Mouse (Mus musculus): ENCODE results near the gene Otud1. TPM values are rescaled to one million over a fixed set of nuclear protein-coding genes. Genes with fewer than 3 reads are reported as not detected.

The Otud1 gene
- 0.39 and 0.41 TPM in 2 replicates for polyA plus RNA-seq (2016; fragmentation: Nextera tagmentation; extraction: Ambion mirVana)

- Histone ChIP-seq H3K9me3 (replicated peaks) (no peaks in the 10 kb centered on the region), H3K27me3 (ENCODE audit: low read depth, poor library complexity, severe bottlenecking) (peaks cover 42% of the 10 kb centered on the region), H3K27ac (peak within 1 kb of the TSS; percentile 88), H3K4me3 (peak within 1 kb of the TSS; percentile 74), H3K36me3 (no peaks in the 10 kb centered on the region), H3K4me1 (peaks cover 13% of the 10 kb centered on the region; the same call in 1 of the 2 replicates)
- peak; percentile 98 for DNase-seq (ENCODE audit: low spot score)
- WGBS: under 1% methylated on average over 61 of the region's 62 CpGs
Observed at GRCm38 (mm10) chr2:19657158-19657874, at the start of gene Otud1. Gene Otud1 (plus strand): TSS chr2:19657752.

DNA sequence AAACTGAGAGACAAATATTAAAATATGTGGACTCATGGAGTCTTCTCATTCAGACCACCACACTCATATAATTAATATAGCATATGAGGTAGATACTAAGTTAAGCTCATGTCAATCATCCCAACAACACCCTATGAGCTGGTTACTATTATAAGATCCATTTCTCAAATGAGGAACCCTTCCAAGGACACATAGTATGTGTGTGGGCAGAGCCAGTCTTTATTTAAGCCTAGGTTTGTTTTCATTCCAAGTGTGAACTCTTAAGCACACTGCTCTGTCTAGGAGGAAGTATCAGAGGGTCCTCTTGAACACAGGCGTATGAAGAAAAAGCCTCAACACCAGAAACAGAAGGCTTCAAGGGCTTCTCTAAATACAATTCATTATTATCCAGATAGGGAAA, 49.7 kb upstream of the Otud1 start:
- Histone ChIP-seq H3K4me1 (no peaks in the 10 kb centered on the region), H3K36me3 (no peaks in the 10 kb centered on the region), H3K27me3 (ENCODE audit: low read depth, poor library complexity, severe bottlenecking) (no peaks in the 10 kb centered on the region), H3K27ac (no peak overlapping the region), H3K4me3 (no peak overlapping the region), H3K9me3 (replicated peaks) (no peaks in the 10 kb centered on the region)
- 93% methylated on average over 1 of the region's 1 CpGs for WGBS
- DNase-seq (ENCODE audit: low spot score): no peak

GRCm38 (mm10) chr2:19608410-19609073, 49.0 kb upstream of the Otud1 start:
- Histone ChIP-seq H3K27me3 (ENCODE audit: low read depth, poor library complexity, severe bottlenecking) (no peaks in the 10 kb centered on the region), H3K4me1 (no peaks in the 10 kb centered on the region), H3K9me3 (replicated peaks) (no peaks in the 10 kb centered on the region), H3K36me3 (no peaks in the 10 kb centered on the region), H3K4me3 (no peak overlapping the region), H3K27ac (no peak overlapping the region)
- no peak for DNase-seq (ENCODE audit: low spot score)
- WGBS: 87% methylated on average over 3 of the region's 3 CpGs

DNA sequence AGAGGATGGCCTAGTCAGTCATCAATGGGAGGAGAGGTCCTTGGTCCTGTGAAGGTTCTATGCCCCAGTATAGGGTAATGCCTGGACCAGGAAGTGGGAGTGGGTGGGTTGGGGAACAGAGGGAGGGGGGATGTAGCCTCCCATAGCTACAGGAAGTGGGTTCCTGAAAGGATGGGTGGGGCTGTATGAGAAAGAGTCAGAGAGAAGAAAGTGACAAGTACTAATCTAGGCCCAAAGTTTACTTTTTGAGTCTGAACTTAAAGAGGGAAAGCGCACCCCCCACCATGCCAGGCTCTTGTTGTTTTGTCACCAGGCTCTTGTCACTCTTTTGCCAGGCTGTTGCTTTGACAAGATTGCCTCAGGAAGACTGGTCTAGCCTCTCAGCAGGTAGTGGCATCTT, 35.5 kb upstream of the Otud1 start:
- no peaks in the 10 kb centered on the region for H3K36me3 ChIP-seq
- H3K27ac ChIP-seq: no peak overlapping the region
- 91% methylated on average over 1 of the region's 1 CpGs for WGBS
- DNase-seq (ENCODE audit: low spot score): no peak
- no peak overlapping the region for H3K4me3 ChIP-seq
- H3K27me3 ChIP-seq (ENCODE audit: low read depth, poor library complexity, severe bottlenecking): no peaks in the 10 kb centered on the region
- no peaks in the 10 kb centered on the region for H3K9me3 ChIP-seq (replicated peaks)
- H3K4me1 ChIP-seq: no peaks in the 10 kb centered on the region

DNA sequence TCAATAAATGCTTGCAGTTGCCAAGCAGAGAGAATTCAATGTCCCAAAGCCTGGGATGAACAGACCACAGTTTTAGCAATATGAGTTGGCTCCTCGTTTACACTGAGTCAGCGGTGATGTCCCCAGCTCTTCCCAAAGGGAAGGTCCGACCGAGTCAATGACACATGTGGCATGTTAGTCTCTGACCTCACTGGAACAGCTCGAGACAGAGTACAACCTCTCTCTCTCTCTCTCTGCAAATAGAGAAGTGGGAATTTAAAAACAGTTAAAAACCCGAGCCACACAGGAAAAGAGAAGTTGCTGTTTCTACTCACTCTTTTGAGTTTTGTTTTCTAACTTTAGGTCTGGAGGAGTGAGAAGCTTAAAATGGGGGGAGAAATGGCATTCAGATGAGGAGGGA, 30.5 kb upstream of the Otud1 start:
- H3K36me3 ChIP-seq: no peaks in the 10 kb centered on the region
- DNase-seq (ENCODE audit: low spot score): no peak
- 88% methylated on average over 6 of the region's 6 CpGs for WGBS

GRCm38 (mm10) chr2:19627920-19628608, 29.5 kb upstream of the Otud1 start:
- 88% methylated on average over 4 of the region's 4 CpGs for WGBS

More for the DNA sequence above, 30.5 kb upstream of the Otud1 start:
- H3K4me3 ChIP-seq: no peak overlapping the region
- no peaks in the 10 kb centered on the region for H3K27me3 ChIP-seq (ENCODE audit: low read depth, poor library complexity, severe bottlenecking)
- H3K9me3 ChIP-seq (replicated peaks): no peaks in the 10 kb centered on the region
- H3K27ac ChIP-seq: no peak overlapping the region
- H3K4me1 ChIP-seq: no peaks in the 10 kb centered on the region

GRCm38 (mm10) chr2:19630544-19630943, 27.0 kb upstream of the Otud1 start:
- no peak for DNase-seq (ENCODE audit: low spot score)
- Histone ChIP-seq H3K27ac (no peak overlapping the region), H3K4me3 (no peak overlapping the region), H3K4me1 (no peaks in the 10 kb centered on the region), H3K36me3 (no peaks in the 10 kb centered on the region), H3K9me3 (replicated peaks) (no peaks in the 10 kb centered on the region), H3K27me3 (ENCODE audit: low read depth, poor library complexity, severe bottlenecking) (no peaks in the 10 kb centered on the region)
- WGBS: 87% methylated on average over 1 of the region's 1 CpGs

More at GRCm38 (mm10) chr2:19627920-19628608, 29.5 kb upstream of the Otud1 start:
- Histone ChIP-seq H3K9me3 (replicated peaks) (no peaks in the 10 kb centered on the region), H3K4me1 (no peaks in the 10 kb centered on the region), H3K27ac (no peak overlapping the region), H3K36me3 (no peaks in the 10 kb centered on the region), H3K4me3 (no peak overlapping the region), H3K27me3 (ENCODE audit: low read depth, poor library complexity, severe bottlenecking) (no peaks in the 10 kb centered on the region)
- no peak for DNase-seq (ENCODE audit: low spot score)

- Histone ChIP-seq H3K9me3 (replicated peaks) (no peaks in the 10 kb centered on the region), H3K27ac (no peak overlapping the region), H3K27me3 (ENCODE audit: low read depth, poor library complexity, severe bottlenecking) (no peaks in the 10 kb centered on the region), H3K4me1 (no peaks in the 10 kb centered on the region), H3K36me3 (no peaks in the 10 kb centered on the region), H3K4me3 (no peak overlapping the region)
- DNase-seq (ENCODE audit: low spot score): no peak
- 85% methylated on average over 2 of the region's 2 CpGs for WGBS
Observed at GRCm38 (mm10) chr2:19633406-19633920, 24.1 kb upstream of the Otud1 start.

DNA sequence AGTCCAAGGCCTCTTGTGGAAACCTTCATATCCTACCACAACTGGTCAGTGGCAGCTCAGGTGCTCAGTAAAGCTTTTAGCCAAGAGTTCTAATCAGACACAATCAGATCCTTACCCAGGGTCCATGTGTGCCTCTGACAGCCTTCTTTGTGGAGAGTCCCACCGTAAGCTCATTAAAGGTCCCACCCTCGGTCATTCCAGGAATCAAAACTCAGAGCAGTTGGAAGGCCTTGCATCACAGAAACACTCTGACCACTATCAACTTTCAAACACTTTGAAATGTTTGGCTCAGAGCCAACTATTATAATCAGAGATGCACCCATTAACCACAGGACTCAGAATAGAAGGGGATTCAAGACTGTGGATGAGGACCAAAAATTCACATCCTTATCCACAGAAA, 12.4 kb upstream of the Otud1 start:
- DNase-seq (ENCODE audit: low spot score): no peak
- Histone ChIP-seq H3K4me3 (no peak overlapping the region), H3K9me3 (replicated peaks) (no peaks in the 10 kb centered on the region), H3K36me3 (no peaks in the 10 kb centered on the region), H3K4me1 (no peaks in the 10 kb centered on the region), H3K27ac (no peak overlapping the region), H3K27me3 (ENCODE audit: low read depth, poor library complexity, severe bottlenecking) (no peaks in the 10 kb centered on the region)
- WGBS: 81% methylated on average over 2 of the region's 2 CpGs

- H3K4me1 ChIP-seq: no peaks in the 10 kb centered on the region
- H3K27ac ChIP-seq: no peak overlapping the region
- DNase-seq (ENCODE audit: low spot score): no peak
- H3K36me3 ChIP-seq: no peaks in the 10 kb centered on the region
- H3K4me3 ChIP-seq: no peak overlapping the region
- H3K27me3 ChIP-seq (ENCODE audit: low read depth, poor library complexity, severe bottlenecking): no peaks in the 10 kb centered on the region
- H3K9me3 ChIP-seq (replicated peaks): no peaks in the 10 kb centered on the region
- WGBS: 85% methylated on average over 4 of the region's 4 CpGs
Observed at GRCm38 (mm10) chr2:19646144-19646543, 11.4 kb upstream of the Otud1 start.

DNA sequence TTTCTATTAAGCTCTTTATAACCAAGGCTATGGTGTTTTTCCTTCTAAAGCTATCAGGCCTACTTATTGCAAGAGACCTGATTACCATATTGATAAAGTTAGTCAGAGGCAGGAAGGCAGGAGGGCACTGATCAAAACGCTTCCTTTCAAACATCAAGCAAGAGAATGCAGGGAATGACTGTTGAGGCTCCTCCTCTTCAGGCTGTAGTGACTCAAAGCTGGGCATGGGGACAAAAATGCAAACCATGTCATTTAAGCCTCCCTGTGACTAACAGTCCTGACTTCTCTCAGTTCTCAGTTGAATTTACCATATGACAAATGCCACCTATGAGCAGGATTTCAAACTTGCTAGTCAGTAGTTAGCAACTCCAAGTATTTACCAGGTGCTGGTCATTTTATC, 10.6 kb upstream of the Otud1 start:
- Histone ChIP-seq H3K4me3 (no peak overlapping the region), H3K9me3 (replicated peaks) (no peaks in the 10 kb centered on the region), H3K27ac (no peak overlapping the region), H3K27me3 (ENCODE audit: low read depth, poor library complexity, severe bottlenecking) (no peaks in the 10 kb centered on the region), H3K4me1 (no peaks in the 10 kb centered on the region), H3K36me3 (no peaks in the 10 kb centered on the region)
- no peak for DNase-seq (ENCODE audit: low spot score)
- 26% methylated on average over 1 of the region's 1 CpGs for WGBS

GRCm38 (mm10) chr2:19656436-19656835, 1.1 kb upstream of the Otud1 start:
- WGBS: 19% methylated on average over 5 of the region's 5 CpGs
- H3K36me3 ChIP-seq: no peaks in the 10 kb centered on the region
- H3K9me3 ChIP-seq (replicated peaks): no peaks in the 10 kb centered on the region
- H3K4me3 ChIP-seq: peak overlapping the region; percentile 74; the same call in 1 of the 2 replicates
- no peak for DNase-seq (ENCODE audit: low spot score)
- peaks cover 42% of the 10 kb centered on the region for H3K27me3 ChIP-seq (ENCODE audit: low read depth, poor library complexity, severe bottlenecking)
- H3K4me1 ChIP-seq: peaks cover 13% of the 10 kb centered on the region; the same call in 1 of the 2 replicates
- no peak overlapping the region for H3K27ac ChIP-seq

All from limb, embryonic 10.5 days (tissue).